Mouse (Mus musculus): Measurements from ENCODE around the gene B3galnt2. TPM values are rescaled to one million over a fixed set of nuclear protein-coding genes. Genes with fewer than 3 reads are reported as not detected.
"Not testable (repeated sequence)": the region's sequence is repeated elsewhere in the genome, so short reads cannot be mapped to it uniquely, and the experiment has no call there.

Gene B3galnt2
- total RNA-seq (2021), result 10 to 100 TPM; 10.7 to 14.2 TPM

GRCm38 (mm10) chr13:13953874-13954832, at the start of gene B3galnt2:
B3galnt2 (plus strand) TSS chr13:13954469.
- intact Hi-C loops (cut with DNase I), result loop anchor here (1.0 to 2.0 kb wide), 3 partner anchors 65 to 109 kb away; partner anchors contain the start of genes Arid4b, Ggps1 and Tbce
- peak; percentile 96 to 99 for DNase-seq (ENCODE audit: low spot score in 2 of 2)

GRCm38 (mm10) chr13:13911341-13911740, 42.9 kb upstream of the B3galnt2 start:
- no peak for DNase-seq (ENCODE audit: low spot score in 2 of 2)
- intact Hi-C loops (cut with DNase I), result no loop called here

- intact Hi-C loops (cut with DNase I), result no loop called here
- no peak for DNase-seq (ENCODE audit: low spot score in 2 of 2)
Measured at GRCm38 (mm10) chr13:13919396-13919795, 34.9 kb upstream of the B3galnt2 start.

DNA sequence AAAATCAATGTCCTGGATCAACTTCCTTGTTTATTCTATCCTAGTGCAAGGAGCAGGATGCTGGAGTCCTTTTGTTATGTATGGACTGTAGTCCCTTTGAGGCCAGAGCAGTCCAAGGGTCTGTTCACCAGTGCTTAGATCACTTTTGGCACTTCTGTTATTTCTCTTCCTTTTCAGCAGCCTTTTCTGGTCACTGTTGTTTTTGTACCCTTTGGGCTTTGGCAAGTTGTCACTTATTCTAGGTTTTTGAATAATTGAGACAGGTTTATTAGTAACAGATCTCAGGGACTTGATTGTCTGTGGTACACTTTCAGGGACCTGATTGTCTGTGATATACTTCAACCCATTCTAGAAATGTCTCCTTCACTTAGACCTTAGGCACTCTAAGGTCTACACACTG, 31.7 kb upstream of the B3galnt2 start:
- DNase-seq (ENCODE audit: low spot score in 2 of 2), result no peak
- intact Hi-C loops (cut with DNase I), result no loop called here

- intact Hi-C loops (cut with DNase I), result no loop called here
- DNase-seq (ENCODE audit: low spot score in 2 of 2), result no peak
Measured at GRCm38 (mm10) chr13:13929982-13930381, 24.3 kb upstream of the B3galnt2 start.

- peak; percentile 22 to 28 for DNase-seq (ENCODE audit: low spot score in 2 of 2)
- intact Hi-C loops (cut with DNase I), result loop anchor here (1.0 to 2.0 kb wide), 3 partner anchors 66 to 108 kb away; partner anchors contain the start of genes Arid4b, Ggps1 and Tbce
Measured at GRCm38 (mm10) chr13:13954931-13955330, 662 bp downstream of the B3galnt2 start.

DNA sequence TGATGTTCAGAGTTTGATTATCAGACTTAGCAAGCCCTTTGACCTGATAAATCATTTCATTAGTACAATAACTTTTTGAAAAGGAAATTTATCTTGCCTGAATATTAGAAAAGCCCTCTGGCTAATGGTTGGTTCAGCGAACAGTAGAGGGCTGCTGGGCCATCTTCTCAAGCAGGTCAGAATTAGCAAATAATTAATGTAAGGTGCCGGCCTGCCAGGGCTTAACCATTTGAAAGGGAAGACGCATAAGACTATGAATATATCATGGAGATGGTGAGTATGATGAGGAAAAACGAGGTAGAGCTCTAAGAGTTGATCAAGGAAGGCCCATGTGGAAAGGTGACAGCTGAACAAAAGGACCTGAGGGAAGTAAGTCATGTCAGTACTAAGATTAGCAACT, 2.4 kb downstream of the B3galnt2 start:
- DNase-seq (ENCODE audit: low spot score in 2 of 2), result peak in 1 of 2 experiments; percentile 0
- intact Hi-C loops (cut with DNase I), result no loop called here

GRCm38 (mm10) chr13:13960211-13960610, 5.9 kb downstream of the B3galnt2 start:
- intact Hi-C loops (cut with DNase I), result no loop called here
- DNase-seq (ENCODE audit: low spot score in 2 of 2), result no peak

- intact Hi-C loops (cut with DNase I), result no loop called here
- no peak for DNase-seq (ENCODE audit: low spot score in 2 of 2)
Measured at GRCm38 (mm10) chr13:13961046-13961445, 6.8 kb downstream of the B3galnt2 start.

GRCm38 (mm10) chr13:13965388-13965964, 11.2 kb downstream of the B3galnt2 start:
- no peak for DNase-seq (ENCODE audit: low spot score in 2 of 2)
- intact Hi-C loops (cut with DNase I), result no loop called here

- intact Hi-C loops (cut with DNase I), result no loop called here
- no peak for DNase-seq (ENCODE audit: low spot score in 2 of 2)
Measured at GRCm38 (mm10) chr13:13966172-13966571, 11.9 kb downstream of the B3galnt2 start.

GRCm38 (mm10) chr13:13968629-13969111, 14.4 kb downstream of the B3galnt2 start:
- peak; percentile 46 to 89 for DNase-seq (ENCODE audit: low spot score in 2 of 2)
- intact Hi-C loops (cut with DNase I), result loop anchor here (1.0 kb wide), 1 partner anchor 25 kb away; no protein-coding TSS in a partner anchor

- DNase-seq (ENCODE audit: low spot score in 2 of 2), result no peak
- intact Hi-C loops (cut with DNase I), result no loop called here
Measured at GRCm38 (mm10) chr13:13969796-13970195, 15.5 kb downstream of the B3galnt2 start.

DNA sequence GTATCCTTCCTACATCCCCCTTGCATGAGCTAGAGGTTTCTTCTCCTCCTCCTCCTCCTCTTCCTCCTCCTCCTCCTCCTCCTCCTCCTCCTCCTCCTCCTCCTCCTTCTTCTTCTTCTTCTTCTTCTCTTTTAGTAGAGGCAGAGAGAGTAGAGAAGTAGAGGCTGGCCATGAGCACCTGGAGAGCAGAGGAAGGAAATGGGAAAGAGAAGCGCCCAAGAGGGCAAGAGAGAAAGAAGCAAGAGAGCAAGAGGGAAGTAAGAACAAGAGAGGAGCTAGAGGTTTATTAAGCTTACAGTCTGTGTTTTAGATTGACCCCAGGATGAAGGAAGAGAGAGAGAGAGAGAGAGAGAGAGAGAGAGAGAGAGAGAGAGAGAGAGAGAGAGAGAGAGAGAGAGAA, 27.6 kb downstream of the B3galnt2 start:
- intact Hi-C loops (cut with DNase I); DNase-seq (ENCODE audit: low spot score in 2 of 2): not testable (repeated sequence)

- intact Hi-C loops (cut with DNase I), result no loop called here
- no peak for DNase-seq (ENCODE audit: low spot score in 2 of 2)
Measured at GRCm38 (mm10) chr13:13983523-13983922, 29.3 kb downstream of the B3galnt2 start.

- intact Hi-C loops (cut with DNase I), result no loop called here
- DNase-seq (ENCODE audit: low spot score in 2 of 2), result no peak
Measured at GRCm38 (mm10) chr13:13989135-13989534, 34.9 kb downstream of the B3galnt2 start.

- DNase-seq (ENCODE audit: low spot score in 2 of 2), result no peak
- intact Hi-C loops (cut with DNase I), result no loop called here
Measured at GRCm38 (mm10) chr13:13990391-13990790, 36.1 kb downstream of the B3galnt2 start.

- peak; percentile 20 to 78 for DNase-seq (ENCODE audit: low spot score in 2 of 2)
- intact Hi-C loops (cut with DNase I), result loop anchor here (1.0 kb wide), 1 partner anchor 25 kb away; no protein-coding TSS in a partner anchor
Measured at GRCm38 (mm10) chr13:13993041-13993440, 38.8 kb downstream of the B3galnt2 start.

GRCm38 (mm10) chr13:13995046-13995445, 40.8 kb downstream of the B3galnt2 start:
- intact Hi-C loops (cut with DNase I), result no loop called here
- no peak for DNase-seq (ENCODE audit: low spot score in 2 of 2)

DNA sequence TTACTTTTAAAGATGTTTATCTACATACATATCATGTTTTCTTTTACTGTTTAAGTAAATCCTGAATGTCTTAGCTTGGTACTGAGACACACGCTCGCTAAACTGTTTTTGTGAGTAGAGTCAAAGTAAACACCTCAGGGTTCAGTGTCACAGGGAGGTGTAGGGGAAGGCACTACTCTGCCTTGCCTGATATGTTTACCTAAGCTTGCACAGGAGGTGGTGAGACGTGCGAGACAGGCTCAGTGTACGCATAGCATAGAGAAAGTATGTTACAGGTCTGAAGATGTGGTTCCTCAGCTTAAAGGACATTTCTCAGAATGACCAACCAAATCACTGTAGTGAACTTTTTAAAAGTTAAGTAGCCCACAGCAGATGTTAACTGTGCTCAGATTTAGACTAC, 43.2 kb downstream of the B3galnt2 start:
- intact Hi-C loops (cut with DNase I), result no loop called here
- DNase-seq (ENCODE audit: low spot score in 2 of 2), result no peak
